Mouse (Mus musculus) frontal cortex, adult (tissue): ENCODE data around the gene Mcm6.

ENCODE experiments used
- ATAC-seq: cut with Nextera tagmentation; 2 replicates; pipeline ENCODE4 v1.9.2; 2017; ENCODE audit warnings: mild to moderate bottlenecking, moderate library complexity, mixed read lengths; ENCODE audit not compliant: low TSS enrichment

Gene Mcm6

GRCm38 (mm10) chr1:128359554-128360376, at the start of gene Mcm6:
Mcm6 (minus strand) TSS chr1:128359664.
- peak; percentile 96 for ATAC-seq

DNA sequence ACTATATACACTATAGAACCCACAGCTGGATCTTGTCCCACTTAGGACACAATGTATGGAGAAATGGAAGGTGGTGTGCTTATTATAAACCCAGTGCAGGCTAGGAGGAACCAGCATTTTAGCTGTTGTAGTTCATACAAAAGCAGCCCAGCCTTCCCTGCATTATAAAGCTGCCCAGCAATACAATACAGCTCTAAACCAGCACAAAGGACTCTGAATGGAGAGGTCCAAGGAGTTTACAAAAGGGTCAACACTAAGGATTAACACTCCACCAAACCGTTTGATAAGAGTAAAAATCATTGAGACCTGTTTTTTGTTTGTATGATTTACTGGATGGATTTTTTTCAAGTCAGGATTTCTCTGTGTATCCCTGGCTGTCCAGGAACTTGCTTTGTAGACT, 47.4 kb upstream of the Mcm6 start:
- ATAC-seq = no peak

DNA sequence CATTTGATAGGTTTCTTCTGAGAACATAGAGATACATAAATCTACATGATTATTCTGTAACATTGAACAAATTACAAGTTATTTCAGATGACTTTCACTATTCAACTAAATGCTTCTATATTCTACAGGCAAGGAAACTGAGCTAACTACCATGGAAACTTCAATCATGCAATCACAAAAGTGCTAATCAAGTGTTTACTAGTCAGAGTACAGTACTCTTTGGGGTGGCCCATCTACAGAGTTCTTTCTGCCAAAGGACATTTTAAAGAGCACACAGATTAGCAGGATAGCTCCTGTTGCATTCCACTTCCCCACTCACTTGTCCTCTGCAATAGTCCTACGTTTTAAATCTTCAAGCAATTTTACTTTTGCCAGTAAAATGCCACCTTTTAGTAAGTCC, 46.2 kb upstream of the Mcm6 start:
- no peak for ATAC-seq

GRCm38 (mm10) chr1:128405041-128405481, 45.6 kb upstream of the Mcm6 start:
- peak; percentile 59; the same call in 1 of the 2 replicates for ATAC-seq

- no peak for ATAC-seq
Observed at GRCm38 (mm10) chr1:128400926-128401325, 41.5 kb upstream of the Mcm6 start.

GRCm38 (mm10) chr1:128399941-128400915, 40.8 kb upstream of the Mcm6 start:
- ATAC-seq = no peak

GRCm38 (mm10) chr1:128398738-128399445, 39.4 kb upstream of the Mcm6 start:
- no peak for ATAC-seq

GRCm38 (mm10) chr1:128394657-128395056, 35.2 kb upstream of the Mcm6 start:
- ATAC-seq = no peak

DNA sequence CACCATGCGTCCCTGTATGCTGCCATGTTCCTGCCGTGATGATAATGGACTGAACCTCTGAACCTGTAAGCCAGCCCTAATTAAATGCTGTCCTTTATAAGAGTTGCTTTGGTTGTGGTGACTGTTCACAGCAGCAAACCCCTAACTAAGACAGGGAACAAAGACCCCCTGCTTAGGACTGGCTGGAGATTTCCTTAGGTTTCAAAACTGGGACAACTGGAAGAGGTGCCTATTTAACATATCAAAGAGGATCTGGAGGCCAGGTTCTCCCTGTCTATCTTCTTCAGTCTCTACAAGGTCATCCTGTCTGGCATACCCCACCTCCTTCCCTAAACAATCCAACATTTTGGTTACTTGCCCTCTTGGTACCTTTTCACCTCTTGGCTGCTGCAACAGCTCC, 32.9 kb upstream of the Mcm6 start:
- ATAC-seq = no peak

DNA sequence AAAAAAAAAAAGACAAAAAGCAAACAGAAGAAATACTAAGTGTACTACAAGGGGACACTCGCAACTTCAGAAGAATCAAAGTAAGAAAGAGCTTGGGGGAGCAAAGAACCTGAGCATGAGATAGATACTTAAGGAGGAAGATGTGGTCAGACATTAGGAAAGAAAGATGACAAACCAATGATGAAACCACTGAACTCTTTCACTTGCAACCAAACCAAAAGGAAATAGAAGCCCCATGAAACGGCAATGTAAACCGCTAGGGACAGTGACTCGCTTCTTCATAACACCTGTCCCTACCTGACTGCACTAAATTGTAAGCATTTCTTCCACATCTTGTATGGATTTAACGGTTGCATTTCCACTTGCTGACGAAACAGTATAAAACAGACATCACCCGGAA, 27.0 kb upstream of the Mcm6 start:
- ATAC-seq = no peak

GRCm38 (mm10) chr1:128376841-128377240, 17.4 kb upstream of the Mcm6 start:
- no peak for ATAC-seq

- ATAC-seq = no peak
Observed at GRCm38 (mm10) chr1:128372143-128372860, 12.8 kb upstream of the Mcm6 start.

- peak; percentile 57; the same call in 1 of the 2 replicates for ATAC-seq
Observed at GRCm38 (mm10) chr1:128368732-128369441, 9.4 kb upstream of the Mcm6 start.

DNA sequence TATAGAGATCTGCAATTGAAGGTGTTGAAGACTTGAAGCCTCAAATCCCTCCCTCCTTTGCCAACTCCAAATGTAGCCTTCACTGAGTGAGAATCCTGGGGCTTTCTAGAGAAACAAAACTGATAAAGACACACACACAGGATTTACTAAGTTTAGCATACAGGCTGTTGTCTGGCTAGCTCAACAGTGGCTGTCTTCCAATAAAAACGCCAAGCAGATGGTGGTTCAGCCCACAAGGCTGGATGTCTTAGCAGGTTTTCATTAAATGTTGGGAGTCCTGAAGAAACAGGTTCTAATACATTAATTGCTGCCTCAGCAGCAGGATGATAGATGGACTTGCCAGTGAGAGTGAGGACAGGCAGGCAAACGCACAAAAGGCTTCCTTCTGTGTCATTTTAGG, 1.1 kb upstream of the Mcm6 start:
- peak; percentile 45; the same call in 1 of the 2 replicates for ATAC-seq

DNA sequence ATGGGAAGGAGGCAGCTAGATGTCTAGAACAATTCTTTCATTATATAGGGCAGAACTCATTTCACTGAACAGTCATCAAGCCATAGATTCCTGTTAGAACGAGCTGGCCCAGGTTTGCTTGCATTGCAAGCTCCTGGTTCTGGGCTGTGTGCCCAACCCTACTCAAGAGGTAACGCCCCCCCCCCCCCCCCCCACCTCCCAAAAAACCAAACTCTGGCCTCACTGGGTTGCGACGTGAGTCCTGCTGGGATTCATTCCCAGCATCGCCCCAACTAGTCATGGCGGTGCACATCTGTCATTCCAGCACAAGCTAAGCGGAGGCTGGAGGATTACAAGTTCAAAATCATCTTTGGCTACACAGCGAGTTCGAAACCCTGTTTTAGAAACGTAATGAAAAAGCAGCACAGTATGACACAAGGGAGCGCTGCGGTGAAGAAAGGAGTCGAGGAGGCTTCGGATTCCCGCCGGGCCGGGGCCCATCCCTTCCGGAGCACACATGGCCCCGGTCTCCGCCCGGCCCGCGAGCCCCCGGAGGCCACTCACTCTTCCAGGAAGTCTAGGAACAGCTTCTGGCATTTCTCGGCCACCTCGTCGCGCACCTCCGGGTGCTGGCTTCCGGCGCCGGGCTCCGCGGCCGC, 429 bp downstream of the Mcm6 start:
- ATAC-seq = no peak; the same call in 1 of the 2 replicates

- no peak for ATAC-seq
Observed at GRCm38 (mm10) chr1:128358276-128358675, 1.2 kb downstream of the Mcm6 start.

DNA sequence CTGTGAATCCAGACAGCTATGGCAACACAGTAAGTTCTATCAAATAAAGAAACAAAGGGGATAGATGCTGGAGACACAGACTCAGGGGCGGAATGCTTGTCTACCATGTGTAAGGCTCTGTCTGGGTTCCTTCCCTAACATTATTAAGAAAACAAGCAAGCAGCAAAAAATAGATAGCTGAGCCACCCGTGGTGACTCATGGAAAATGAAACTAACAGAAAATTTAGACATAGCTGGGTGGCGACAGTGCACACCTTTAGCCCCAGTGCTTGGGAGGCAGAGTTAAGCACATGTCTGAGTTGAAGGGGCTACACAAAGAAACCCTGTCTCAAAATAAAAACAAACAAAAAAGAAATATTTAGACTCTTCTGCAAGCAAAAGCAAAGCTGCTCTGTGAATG, 2.0 kb downstream of the Mcm6 start:
- no peak for ATAC-seq

DNA sequence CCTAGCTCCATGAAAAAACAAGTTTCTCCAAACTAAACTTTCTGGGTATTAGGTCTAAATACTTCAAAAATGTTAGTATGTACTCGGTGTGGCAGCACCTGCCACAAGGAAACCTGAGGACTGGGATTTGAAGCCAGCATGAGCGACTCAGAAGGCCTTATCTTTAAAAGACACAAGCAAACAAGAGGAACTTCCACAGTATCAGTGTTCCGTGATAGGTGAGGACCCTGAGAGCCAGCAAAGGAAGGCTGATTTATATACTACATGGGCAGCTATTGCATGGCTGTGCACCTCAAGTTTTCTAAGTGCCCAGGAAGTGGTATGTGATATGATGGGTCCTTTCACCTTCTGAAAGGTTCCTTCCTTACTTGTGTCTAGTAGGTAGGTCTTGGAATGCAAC, 6.4 kb downstream of the Mcm6 start:
- ATAC-seq = no peak

DNA sequence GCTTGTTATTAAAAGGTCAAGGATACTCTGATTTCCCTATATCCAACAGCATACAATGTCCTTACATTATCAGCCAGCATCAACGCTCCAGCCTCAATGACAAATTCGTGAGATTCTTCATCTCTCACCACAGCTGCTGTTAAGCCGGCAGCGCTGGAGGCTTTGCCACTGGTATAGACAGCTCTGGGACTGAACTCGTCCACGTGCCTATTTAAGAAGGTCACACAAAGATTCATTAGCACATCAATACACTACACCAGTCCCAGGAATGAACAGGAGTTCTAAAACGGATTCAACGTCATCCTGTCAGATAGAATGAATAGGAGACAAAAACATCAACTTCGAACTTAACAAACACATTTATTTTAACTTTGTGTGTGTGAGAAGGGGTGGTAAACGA, 15.2 kb downstream of the Mcm6 start:
- no peak for ATAC-seq

DNA sequence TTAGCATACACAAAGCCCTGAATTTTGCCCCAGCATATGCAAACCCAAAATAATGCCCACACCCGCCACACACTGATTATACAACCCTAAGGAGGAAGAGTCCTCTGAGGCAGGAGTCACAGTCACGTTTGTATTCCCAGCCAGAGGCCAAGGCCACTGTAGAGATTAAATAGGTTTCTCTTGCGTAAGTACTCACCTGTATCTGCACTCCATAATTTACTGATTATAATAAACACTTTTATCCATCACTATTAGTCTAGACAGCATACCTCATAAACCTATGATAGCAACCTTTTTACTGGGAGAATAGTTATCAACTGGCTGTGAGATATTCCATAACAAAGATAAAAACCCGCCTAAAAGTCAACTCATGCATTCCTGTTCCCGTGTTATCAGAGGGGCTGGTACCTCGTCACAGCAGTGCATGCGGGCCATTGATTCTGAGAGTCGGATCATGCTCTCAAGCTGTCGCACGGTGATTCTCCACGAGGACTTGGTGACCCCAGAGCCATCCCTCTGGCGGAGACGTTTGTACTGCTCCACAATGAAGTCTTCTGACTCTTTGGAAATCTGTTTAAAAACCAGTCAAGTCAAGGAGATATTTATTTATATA, 21.6 kb downstream of the Mcm6 start:
- ATAC-seq = no peak
